In the genomic region with DNA sequence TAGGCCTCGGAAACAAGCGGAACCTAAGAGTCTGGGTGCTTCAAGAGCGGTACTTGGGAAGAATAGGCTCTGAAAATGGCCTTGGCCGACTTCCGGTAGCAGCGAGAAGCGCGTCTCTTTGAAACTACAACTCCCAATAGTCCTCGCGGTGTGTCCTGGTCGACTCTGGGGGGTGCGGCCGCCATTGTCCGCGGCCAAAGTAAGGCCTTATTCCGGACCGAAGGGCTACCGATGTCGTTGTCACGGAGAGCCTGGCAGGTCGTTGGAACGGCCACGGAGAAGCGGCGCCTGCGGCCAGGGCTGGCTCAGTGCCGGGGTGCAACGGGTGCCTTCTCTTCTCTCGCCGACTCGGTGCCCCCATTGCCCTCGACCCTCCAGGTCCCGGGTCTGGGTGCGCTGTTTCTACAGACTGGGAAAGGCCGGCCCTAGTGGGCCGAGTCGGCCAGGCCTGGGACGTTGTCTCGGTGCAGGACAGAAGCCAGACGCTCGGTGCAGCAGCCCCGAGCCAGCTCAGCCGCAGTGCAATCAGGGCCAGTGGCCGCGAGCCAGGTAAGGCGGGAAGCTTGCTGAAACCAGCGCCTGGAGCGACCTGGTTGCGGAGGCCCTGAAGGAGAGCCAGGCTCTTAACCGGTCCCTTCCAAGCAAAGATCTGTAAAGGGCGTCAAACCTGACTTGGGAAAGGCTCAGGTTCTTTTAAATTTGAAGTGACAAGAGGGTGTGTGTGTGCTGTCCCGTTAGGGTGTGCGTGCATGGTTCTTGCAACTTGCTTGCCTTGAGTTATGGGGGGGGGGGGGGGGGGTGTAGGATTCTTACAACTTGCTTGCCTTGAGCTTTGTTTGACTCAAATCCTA, we compare ENCODE assay signal across 7 mouse cellular contexts. TPM values are rescaled to one million over a fixed set of nuclear protein-coding genes. Genes with fewer than 3 reads are reported as not detected.
A peak's percentile ranks its signal among the peaks of the same experiment; 100 is the strongest.
DNase-seq lines count a peak whose midpoint lies in the region; ATAC-seq lines count a peak whose summit lies in the region.

A gene (plus strand): TSS at position 136 of the 851 bp plus-strand sequence.

- peak within 1 kb of the TSS; percentile 64 for H3K4me2 ChIP-seq in midbrain, embryonic 13.5 days (replicated peaks)

- no peaks in the 10 kb centered on the region; the same call in 1 of the 2 replicates for H3K9me3 ChIP-seq in limb, embryonic 10.5 days (replicated peaks)
- H3K9me3 ChIP-seq in midbrain, embryonic 13.5 days, result peaks cover 23% of the 10 kb centered on the region

- no peaks in the 10 kb centered on the region for H3K4me1 ChIP-seq in limb, embryonic 10.5 days
- peaks cover 6% of the 10 kb centered on the region for H3K4me1 ChIP-seq in midbrain, embryonic 13.5 days (replicated peaks)

- DNase-seq in adrenal gland, postnatal 10 days, result peak; percentile 89
- peak; percentile 85 for DNase-seq in embryo, embryonic 9.5 days (ENCODE audit: extremely low spot score)
- DNase-seq in kidney, adult 11 months, result peak; percentile 90
- peak; percentile 84 for DNase-seq in limb, embryonic 10.5 days (ENCODE audit: low spot score)
- peak; percentile 43 for DNase-seq in spleen, adult 12 weeks (ENCODE audit: low spot score)

- H3K27ac ChIP-seq in limb, embryonic 10.5 days, result peak within 1 kb of the TSS; percentile 97
- peak within 1 kb of the TSS; percentile 87 for H3K27ac ChIP-seq in midbrain, embryonic 13.5 days

- H3K9ac ChIP-seq in midbrain, embryonic 13.5 days (replicated peaks), result peak within 1 kb of the TSS; percentile 93

- ATAC-seq in granulocyte monocyte progenitor cell, adult 5-6 weeks (replicated peaks; ENCODE audit: poor library complexity, severe bottlenecking), result peak; percentile 98
- ATAC-seq in midbrain, embryonic 13.5 days, result peak; percentile 97

- peaks cover 39% of the 10 kb centered on the region for H3K36me3 ChIP-seq in limb, embryonic 10.5 days
- H3K36me3 ChIP-seq in midbrain, embryonic 13.5 days, result peaks cover 33% of the 10 kb centered on the region

- H3K4me3 ChIP-seq in limb, embryonic 10.5 days, result peak within 1 kb of the TSS; percentile 94
- peak within 1 kb of the TSS; percentile 75 for H3K4me3 ChIP-seq in midbrain, embryonic 13.5 days (replicated peaks)

- WGBS in limb, embryonic 10.5 days, result under 1% methylated on average over 53 of the region's 53 CpGs
- under 1% methylated on average over 53 of the region's 53 CpGs for WGBS in midbrain, embryonic 13.5 days

- H3K27me3 ChIP-seq in limb, embryonic 10.5 days (ENCODE audit: low read depth, poor library complexity, severe bottlenecking), result no peaks in the 10 kb centered on the region
- no peaks in the 10 kb centered on the region for H3K27me3 ChIP-seq in midbrain, embryonic 13.5 days

RNA-seq across cellular contexts. Expression of the gene that starts here (rescaled TPM):
- total RNA-seq in adrenal gland, postnatal 10 days (2021), result 10 to 100 TPM in 1 of 2 experiments, 1 to 10 TPM in 1; 8.8 to 16.4 TPM
- 5.5 and 17.0 TPM in 2 replicates for total RNA-seq in granulocyte monocyte progenitor cell, adult 5-6 weeks (2014; fragmentation: Nextera tagmentation)
- total RNA-seq in granulocyte monocyte progenitor cell, adult 5-6 weeks (2017), result 11.9 and 14.2 TPM in 2 replicates
- 29.8 and 36.1 TPM in 2 replicates for polyA plus RNA-seq in limb, embryonic 10.5 days (2016; fragmentation: Nextera tagmentation; extraction: Ambion mirVana)
- polyA plus RNA-seq in midbrain, embryonic 13.5 days (2015; fragmentation: Nextera tagmentation; extraction: Ambion mirVana), result 61.6 and 65.9 TPM in 2 replicates

Comparison
In these comparisons a context has a peak if more than half of its experiments do, and no peak if none do; other contexts are left out.
1. Peak in every context shown above with its lines: DNase-seq, ATAC-seq, H3K4me3 ChIP-seq and H3K27ac ChIP-seq.